Mouse (Mus musculus): Measurements from ENCODE around the gene Chchd6.

Chchd6 gene

GRCm38 (mm10) chr6:89359771-89360708, 235.4 kb downstream of the Chchd6 start:
- no peak for DNase-seq (ENCODE audit: low read depth, low spot score)

- no peak for DNase-seq (ENCODE audit: low read depth, low spot score)
These were observed 236.3 kb downstream of the Chchd6 start for GRCm38 (mm10) chr6:89359192-89359591.

- no peak for DNase-seq (ENCODE audit: low read depth, low spot score)
These were observed 239.8 kb downstream of the Chchd6 start for GRCm38 (mm10) chr6:89355661-89356060.

- no peak for DNase-seq (ENCODE audit: low read depth, low spot score)
These were observed 240.7 kb downstream of the Chchd6 start for GRCm38 (mm10) chr6:89354726-89355125.

- no peak for DNase-seq (ENCODE audit: low read depth, low spot score)
These were observed 241.4 kb downstream of the Chchd6 start for GRCm38 (mm10) chr6:89354076-89354475.

- no peak for DNase-seq (ENCODE audit: low read depth, low spot score)
These were observed 242.4 kb downstream of the Chchd6 start for GRCm38 (mm10) chr6:89353101-89353500.

GRCm38 (mm10) chr6:89351441-89352137, 243.9 kb downstream of the Chchd6 start:
- DNase-seq (ENCODE audit: low read depth, low spot score) = peak; percentile 78

GRCm38 (mm10) chr6:89350520-89350919, 244.9 kb downstream of the Chchd6 start:
- DNase-seq (ENCODE audit: low read depth, low spot score) = no peak

- DNase-seq (ENCODE audit: low read depth, low spot score) = no peak
These were observed 245.4 kb downstream of the Chchd6 start for GRCm38 (mm10) chr6:89350037-89350515.

- DNase-seq (ENCODE audit: low read depth, low spot score) = no peak
These were observed 247.1 kb downstream of the Chchd6 start for GRCm38 (mm10) chr6:89348363-89348762.

- DNase-seq (ENCODE audit: low read depth, low spot score) = no peak
These were observed 247.7 kb downstream of the Chchd6 start for GRCm38 (mm10) chr6:89347792-89348191.

GRCm38 (mm10) chr6:89345855-89346254, 249.6 kb downstream of the Chchd6 start:
- DNase-seq (ENCODE audit: low read depth, low spot score) = no peak

GRCm38 (mm10) chr6:89345486-89345785, 250.0 kb downstream of the Chchd6 start:
- no peak for DNase-seq (ENCODE audit: low read depth, low spot score)

GRCm38 (mm10) chr6:89344613-89345485, 250.6 kb downstream of the Chchd6 start:
- DNase-seq (ENCODE audit: low read depth, low spot score) = peak; percentile 90

- DNase-seq (ENCODE audit: low read depth, low spot score) = no peak
These were observed 253.5 kb downstream of the Chchd6 start for GRCm38 (mm10) chr6:89341981-89342380.

GRCm38 (mm10) chr6:89339447-89339846, 256.0 kb downstream of the Chchd6 start:
- no peak for DNase-seq (ENCODE audit: low read depth, low spot score)

- DNase-seq (ENCODE audit: low read depth, low spot score) = no peak
These were observed 256.7 kb downstream of the Chchd6 start for GRCm38 (mm10) chr6:89338733-89339132.

- no peak for DNase-seq (ENCODE audit: low read depth, low spot score)
These were observed 257.9 kb downstream of the Chchd6 start for GRCm38 (mm10) chr6:89337574-89337973.

- peak; percentile 29 for DNase-seq (ENCODE audit: low read depth, low spot score)
These were observed 261.3 kb downstream of the Chchd6 start for GRCm38 (mm10) chr6:89333964-89334702.
